19 mouse cellular contexts compared by ENCODE assay signal in the genomic region with DNA sequence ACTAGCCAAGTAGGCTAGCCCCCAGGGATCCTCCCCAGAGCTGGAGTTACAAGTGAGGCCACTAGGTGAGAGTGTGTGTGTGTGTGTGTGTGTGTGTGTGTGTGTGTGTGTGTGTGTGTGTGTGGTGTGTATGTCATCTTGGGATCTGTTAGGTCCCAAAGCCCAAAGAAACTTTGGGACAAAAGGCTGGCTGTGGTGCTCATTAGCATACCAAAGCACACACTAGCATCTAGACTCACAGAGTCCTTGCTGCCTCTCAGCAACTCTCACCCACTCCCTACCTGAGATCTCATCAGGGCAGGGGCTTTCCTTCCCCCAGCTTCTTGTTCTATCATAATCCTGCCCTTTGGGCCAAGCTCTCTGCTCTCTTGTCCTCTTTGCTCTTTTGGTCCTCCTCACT.
DNase-seq lines count a peak whose midpoint lies in the region.
"Had no signal": no experiment of that assay in that cellular context is flagged by ENCODE, and none has a peak within 500 bp of the region (broad histone marks: within the 10 kb centered on the region; RNA-seq: fewer than 3 reads in every experiment).

No protein-coding gene starts in this region.

- DNase-seq in ES-CJ7 (ENCODE audit: low read depth, low spot score) (peak; percentile 71), R1 (ENCODE audit: low read depth, low spot score) (peak; percentile 32), ZHBTc4 (ENCODE audit: low read depth, low spot score) (peak; percentile 52)
- DNase-seq in testis, postnatal 10 days (ENCODE audit: low spot score), result no peak
- DNase-seq in B cell, adult 2 months, result no peak
- no peak for DNase-seq in embryo, embryonic 10 days (ENCODE audit: low spot score)
- DNase-seq: adrenal gland, adult 2 months; adrenal gland, adult 8-10 months; adrenal gland, postnatal 10 days; adrenal gland, postnatal 14 days; adrenal gland, postnatal 25 days; adrenal gland, postnatal 36 days; cerebellum, adult 11 months; cerebellum, adult 11-12 months; cerebellum, adult 18-20 months; cerebellum, adult 2 months; cerebellum, adult 8-10 months; cerebellum, adult 9-10 months; cerebellum, adult 9-11 months had no signal

Comparison
In these comparisons a context has a peak if more than half of its experiments do, and no peak if none do; other contexts are left out.
1. DNase-seq: peak in ES-CJ7 (single experiment), R1 (single experiment) and ZHBTc4 (single experiment); none in testis, postnatal 10 days (single experiment), B cell, adult 2 months (0 of 2) and embryo, embryonic 10 days (single experiment).